Mouse (Mus musculus): ENCODE results near the gene Gc. TPM values are rescaled to one million over a fixed set of nuclear protein-coding genes. Genes with fewer than 3 reads are reported as not detected.

Gene Gc
- polyA plus RNA-seq, 1 experiment from 2014 or later: 33.7 TPM

DNA sequence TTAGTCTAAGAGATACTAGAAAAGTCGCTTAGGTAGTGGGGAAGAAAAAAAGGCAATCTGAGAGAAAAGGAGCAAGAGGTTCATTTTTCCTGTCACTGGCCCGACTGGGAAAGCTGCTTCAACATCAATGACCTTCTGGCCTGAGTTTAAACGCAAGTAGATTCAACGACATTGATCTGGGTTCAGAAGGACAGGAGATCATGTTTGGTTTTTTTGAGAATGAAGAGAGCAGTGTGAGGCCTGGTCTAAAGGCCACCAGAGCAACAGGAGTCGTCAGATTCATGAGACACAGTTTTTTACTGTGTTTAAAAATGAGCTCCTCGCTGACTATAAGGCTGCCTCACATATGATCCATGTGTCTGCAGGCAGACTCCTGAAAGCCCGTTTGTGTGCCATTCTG lies 9.7 kb downstream of the Gc start:
- no peak for ATAC-seq
- no peak overlapping the region for H3K27ac ChIP-seq
- WGBS (ENCODE audit: insufficient replicate concordance): 55% methylated on average over 7 of the region's 7 CpGs
- H3K4me2 ChIP-seq: no peak overlapping the region
- no peaks in the 10 kb centered on the region for H3K36me3 ChIP-seq
- peaks cover 4% of the 10 kb centered on the region for H3K4me1 ChIP-seq
- no peaks in the 10 kb centered on the region for H3K9me3 ChIP-seq (replicated peaks)
- H3K9ac ChIP-seq: no peak overlapping the region
- H3K4me3 ChIP-seq: no peak overlapping the region
- no peaks in the 10 kb centered on the region for H3K27me3 ChIP-seq (replicated peaks)

DNA sequence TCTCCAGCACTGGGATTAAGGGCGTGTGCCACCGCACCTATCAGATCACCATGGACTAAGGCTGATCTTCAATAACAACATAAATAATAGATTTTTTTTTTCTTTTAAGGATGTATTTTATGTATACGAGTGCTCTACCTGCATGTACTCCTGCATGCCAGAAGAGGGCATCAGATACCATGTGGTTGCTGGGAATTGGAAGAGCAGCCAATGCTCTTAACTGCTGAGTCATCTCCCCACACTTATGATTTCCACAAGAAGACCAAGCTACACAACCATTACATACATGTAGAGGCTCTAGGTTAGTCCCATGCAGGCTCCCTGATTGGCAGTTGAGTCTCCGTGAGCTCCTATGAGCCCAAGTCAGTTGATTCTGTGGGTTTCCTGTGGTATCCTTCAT lies 13.3 kb downstream of the Gc start:
- ATAC-seq: no peak
- WGBS (ENCODE audit: insufficient replicate concordance): 69% methylated on average over 4 of the region's 4 CpGs
- no peaks in the 10 kb centered on the region for H3K9me3 ChIP-seq (replicated peaks)

DNA sequence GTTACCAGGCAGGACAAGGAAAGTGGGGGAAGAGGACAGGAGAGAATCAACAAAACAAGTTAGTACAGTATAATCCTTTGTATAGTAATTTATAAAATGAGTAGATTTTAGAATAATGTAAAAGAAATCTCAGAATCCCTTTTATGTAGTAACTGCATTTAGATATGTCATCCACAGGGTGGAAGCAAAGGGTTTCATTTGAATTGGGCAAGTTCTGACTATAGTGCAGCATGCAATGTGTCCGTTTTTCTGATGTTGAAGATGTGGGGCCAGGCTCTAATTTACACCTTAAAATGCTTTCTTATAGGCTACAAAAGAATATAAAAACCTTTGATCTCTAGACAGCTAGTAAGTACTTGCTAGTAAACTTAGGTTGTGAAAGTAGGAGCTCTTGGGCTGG lies 46.2 kb downstream of the Gc start:
- no peaks in the 10 kb centered on the region for H3K36me3 ChIP-seq
- H3K4me1 ChIP-seq: no peaks in the 10 kb centered on the region
- WGBS (ENCODE audit: insufficient replicate concordance): 29% methylated on average over 1 of the region's 1 CpGs
- H3K4me2 ChIP-seq: no peak overlapping the region
- H3K27me3 ChIP-seq (replicated peaks): no peaks in the 10 kb centered on the region
- H3K27ac ChIP-seq: no peak overlapping the region
- no peak overlapping the region for H3K4me3 ChIP-seq
- no peak for ATAC-seq
- no peak overlapping the region for H3K9ac ChIP-seq
- H3K9me3 ChIP-seq (replicated peaks): no peaks in the 10 kb centered on the region

More for the DNA sequence above, 13.3 kb downstream of the Gc start:
- H3K4me2 ChIP-seq: no peak overlapping the region
- no peak overlapping the region for H3K27ac ChIP-seq
- H3K36me3 ChIP-seq: no peaks in the 10 kb centered on the region
- no peak overlapping the region for H3K4me3 ChIP-seq
- H3K9ac ChIP-seq: no peak overlapping the region
- peaks cover 4% of the 10 kb centered on the region for H3K4me1 ChIP-seq
- no peaks in the 10 kb centered on the region for H3K27me3 ChIP-seq (replicated peaks)

DNA sequence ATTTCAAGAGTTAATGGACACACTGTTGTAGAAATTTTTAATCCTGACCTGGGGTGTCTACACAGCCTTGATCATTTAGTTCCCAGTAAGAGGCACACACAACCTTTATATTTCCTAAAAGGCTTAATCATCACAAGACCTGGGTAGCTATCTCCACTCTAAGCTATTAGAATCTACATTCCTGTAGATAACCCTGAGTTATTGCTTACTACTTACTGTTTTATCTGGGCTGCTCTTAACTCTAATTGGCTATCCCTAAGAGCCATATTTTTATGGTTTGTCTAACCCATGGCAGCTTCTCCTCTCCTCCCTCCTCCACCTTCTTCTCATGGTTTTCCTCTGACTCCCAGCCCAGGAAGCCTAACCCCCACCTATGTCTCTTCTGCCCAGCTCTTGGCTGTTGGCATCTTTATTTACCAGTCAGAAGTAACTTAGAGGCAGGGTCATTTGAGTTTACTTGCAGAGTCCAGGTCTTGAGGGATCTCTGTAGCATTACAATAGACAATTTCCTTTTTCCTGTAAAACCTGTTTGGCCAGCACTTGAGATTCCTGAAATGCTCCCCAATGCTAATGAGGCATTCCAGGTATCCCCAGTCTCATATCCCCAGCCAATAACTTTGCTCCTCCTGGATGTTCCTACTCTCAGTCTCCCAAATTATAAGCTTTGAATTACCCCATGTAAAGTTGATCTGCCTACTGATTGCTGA lies 50.2 kb downstream of the Gc start:
- Histone ChIP-seq H3K4me3 (no peak overlapping the region), H3K36me3 (no peaks in the 10 kb centered on the region), H3K27me3 (replicated peaks) (no peaks in the 10 kb centered on the region), H3K9me3 (replicated peaks) (no peaks in the 10 kb centered on the region), H3K27ac (no peak overlapping the region), H3K9ac (no peak overlapping the region), H3K4me2 (no peak overlapping the region), H3K4me1 (no peaks in the 10 kb centered on the region)
- ATAC-seq: no peak

DNA sequence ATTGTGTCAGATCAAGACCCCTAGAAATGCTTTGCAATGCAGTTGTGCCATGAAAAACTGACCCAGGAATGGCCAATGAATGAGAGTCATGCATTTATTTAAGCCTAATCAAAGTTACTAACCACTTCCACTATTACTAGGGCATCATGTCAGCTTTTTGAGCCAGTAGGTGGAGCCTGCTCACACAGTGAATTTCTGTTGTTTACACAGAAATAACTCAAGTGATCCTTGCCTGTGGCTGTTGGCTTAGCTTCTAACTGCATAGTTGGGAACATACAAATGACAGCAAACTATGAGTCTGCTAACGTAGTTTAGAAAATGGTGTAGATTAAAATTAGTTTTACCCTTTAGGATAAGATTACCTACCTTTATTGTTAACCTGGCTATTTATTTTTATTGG lies 52.6 kb downstream of the Gc start:
- H3K9me3 ChIP-seq (replicated peaks): no peaks in the 10 kb centered on the region
- H3K36me3 ChIP-seq: no peaks in the 10 kb centered on the region
- H3K4me2 ChIP-seq: no peak overlapping the region
- H3K9ac ChIP-seq: no peak overlapping the region
- 59% methylated on average over 1 of the region's 1 CpGs for WGBS (ENCODE audit: insufficient replicate concordance)
- H3K4me3 ChIP-seq: no peak overlapping the region
- no peak for ATAC-seq
- H3K4me1 ChIP-seq: no peaks in the 10 kb centered on the region
- H3K27me3 ChIP-seq (replicated peaks): no peaks in the 10 kb centered on the region
- no peak overlapping the region for H3K27ac ChIP-seq

DNA sequence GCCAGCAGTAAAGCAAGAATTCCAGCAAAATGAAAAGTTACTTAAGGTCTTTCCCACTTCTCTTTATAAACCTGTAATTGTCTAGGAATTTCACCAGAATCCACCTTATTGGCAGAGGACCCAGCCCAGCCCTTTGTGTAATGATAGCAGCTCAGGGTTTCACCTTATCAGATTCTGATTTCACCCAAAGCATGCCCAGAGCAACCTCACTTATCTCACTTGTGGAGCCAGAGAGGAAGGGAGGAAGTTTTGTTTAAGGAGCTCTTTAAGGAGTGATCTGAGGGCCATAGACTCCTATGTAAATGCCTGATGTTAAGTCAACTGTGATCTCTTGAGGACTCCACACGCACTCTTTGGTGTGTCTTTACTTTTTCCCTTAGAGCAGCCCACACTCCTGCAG lies 67.3 kb downstream of the Gc start:
- no peaks in the 10 kb centered on the region for H3K4me1 ChIP-seq
- no peak overlapping the region for H3K4me2 ChIP-seq
- H3K36me3 ChIP-seq: no peaks in the 10 kb centered on the region
- no peak overlapping the region for H3K9ac ChIP-seq
- H3K4me3 ChIP-seq: no peak overlapping the region
- H3K9me3 ChIP-seq (replicated peaks): no peaks in the 10 kb centered on the region
- H3K27me3 ChIP-seq (replicated peaks): no peaks in the 10 kb centered on the region
- 33% methylated on average over 1 of the region's 1 CpGs for WGBS (ENCODE audit: insufficient replicate concordance)
- H3K27ac ChIP-seq: no peak overlapping the region
- no peak for ATAC-seq

DNA sequence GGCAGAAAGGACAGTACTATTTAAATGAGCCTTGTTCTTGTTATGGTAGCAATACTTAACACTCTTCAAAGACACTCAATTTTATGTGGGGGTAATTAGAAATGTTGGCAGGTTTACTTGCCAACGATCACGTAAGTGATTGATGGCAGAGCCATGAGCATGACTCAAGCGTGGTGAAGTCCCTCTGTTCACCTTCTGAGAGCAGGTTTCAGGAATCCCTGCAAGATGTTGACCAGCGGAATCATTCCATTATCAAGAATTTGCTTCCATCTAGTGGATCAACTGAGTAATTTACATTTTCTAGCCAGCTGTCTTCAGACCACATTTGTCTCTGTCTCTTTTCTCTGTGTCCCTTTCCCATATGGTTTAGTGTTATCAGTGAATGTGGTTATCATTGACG lies 73.5 kb downstream of the Gc start:
- Histone ChIP-seq H3K9me3 (replicated peaks) (no peaks in the 10 kb centered on the region), H3K27me3 (replicated peaks) (no peaks in the 10 kb centered on the region), H3K36me3 (no peaks in the 10 kb centered on the region), H3K4me2 (no peak overlapping the region), H3K9ac (no peak overlapping the region), H3K27ac (no peak overlapping the region), H3K4me1 (no peaks in the 10 kb centered on the region), H3K4me3 (no peak overlapping the region)
- ATAC-seq: no peak
- WGBS (ENCODE audit: insufficient replicate concordance): 37% methylated on average over 5 of the region's 5 CpGs

DNA sequence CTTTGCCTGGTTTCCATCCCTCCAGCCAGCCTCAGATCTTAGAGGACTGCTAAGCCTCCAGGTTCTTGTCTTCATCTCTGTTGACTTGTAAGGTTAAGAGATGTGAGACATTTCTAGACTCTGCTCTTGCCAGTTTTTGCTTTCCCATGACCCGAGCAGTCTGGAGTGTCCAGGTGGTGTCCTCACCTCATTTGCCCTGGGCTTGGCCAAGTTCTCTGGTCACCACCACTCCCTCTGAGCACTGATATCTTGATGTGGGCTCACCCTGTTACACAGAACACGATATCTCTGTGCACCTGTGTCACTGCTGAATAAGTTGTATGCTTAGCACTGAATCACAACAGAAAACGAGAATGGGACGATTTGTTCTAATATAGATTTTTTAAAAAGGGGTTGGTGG lies 76.4 kb downstream of the Gc start:
- 50% methylated on average over 4 of the region's 4 CpGs for WGBS (ENCODE audit: insufficient replicate concordance)
- no peak overlapping the region for H3K27ac ChIP-seq
- no peaks in the 10 kb centered on the region for H3K36me3 ChIP-seq
- H3K4me2 ChIP-seq: no peak overlapping the region
- no peaks in the 10 kb centered on the region for H3K27me3 ChIP-seq (replicated peaks)
- no peaks in the 10 kb centered on the region for H3K4me1 ChIP-seq
- no peak for ATAC-seq
- H3K9me3 ChIP-seq (replicated peaks): no peaks in the 10 kb centered on the region
- H3K4me3 ChIP-seq: no peak overlapping the region
- H3K9ac ChIP-seq: no peak overlapping the region

DNA sequence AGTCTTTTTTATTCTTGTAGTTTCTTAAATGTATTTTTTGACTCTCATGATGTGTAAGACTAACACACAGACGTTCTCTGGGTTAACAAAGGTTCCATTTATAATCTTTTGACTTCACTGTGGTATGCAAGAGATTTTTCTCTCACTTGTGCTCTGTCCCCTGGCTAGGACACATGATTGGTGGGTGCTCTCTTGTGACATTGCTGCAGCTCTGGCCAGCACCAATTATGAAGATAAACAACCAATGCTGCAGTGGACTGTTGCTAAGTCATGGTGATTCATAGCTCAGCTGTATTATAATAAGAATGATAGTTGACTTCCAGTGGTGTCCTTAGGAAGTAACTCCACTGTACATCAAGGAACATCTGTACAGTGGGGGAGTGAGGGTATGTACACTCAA lies 87.6 kb downstream of the Gc start:
- Histone ChIP-seq H3K9me3 (replicated peaks) (no peaks in the 10 kb centered on the region), H3K36me3 (no peaks in the 10 kb centered on the region), H3K4me2 (no peak overlapping the region), H3K27ac (no peak overlapping the region), H3K27me3 (replicated peaks) (no peaks in the 10 kb centered on the region), H3K4me3 (no peak overlapping the region), H3K9ac (no peak overlapping the region), H3K4me1 (no peaks in the 10 kb centered on the region)
- ATAC-seq: no peak
- WGBS (ENCODE audit: insufficient replicate concordance): 33% methylated on average over 1 of the region's 1 CpGs

DNA sequence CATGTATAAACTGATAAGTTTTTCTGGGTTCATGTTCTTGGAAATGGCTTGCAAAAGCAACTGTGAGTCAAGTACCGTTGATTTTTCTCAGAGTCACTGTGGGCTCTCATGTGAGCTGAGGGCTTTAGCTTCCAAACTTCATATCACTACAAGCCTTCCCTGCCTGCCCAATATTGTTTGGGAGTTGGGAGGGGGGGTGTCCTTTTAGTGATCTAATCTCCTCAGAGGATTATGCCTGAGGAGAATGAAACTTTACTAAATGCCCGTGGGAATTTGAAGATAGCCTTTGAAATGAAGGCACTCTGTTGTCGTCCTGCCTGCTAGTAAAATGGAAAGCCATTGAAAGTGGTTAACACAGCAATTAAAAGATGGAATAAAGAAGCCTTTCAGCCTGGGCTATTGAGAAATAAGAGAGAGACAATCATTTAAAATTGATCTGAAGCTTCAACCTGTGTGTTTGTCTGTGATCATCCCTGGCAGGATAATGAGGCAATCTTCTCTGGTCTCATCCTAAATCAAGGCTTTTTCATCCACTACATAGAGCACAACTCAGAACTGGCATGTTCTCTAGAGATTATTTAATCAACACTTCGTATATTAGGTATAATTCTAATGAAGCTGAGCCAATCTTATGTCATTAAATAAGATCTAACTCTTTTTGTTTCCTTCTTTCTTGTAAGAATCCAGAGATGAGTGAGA lies 89.5 kb downstream of the Gc start:
- ATAC-seq: no peak
- no peak overlapping the region for H3K4me3 ChIP-seq
- no peak overlapping the region for H3K27ac ChIP-seq

More for the DNA sequence above, 89.5 kb downstream of the Gc start:
- Histone ChIP-seq H3K36me3 (no peaks in the 10 kb centered on the region), H3K9ac (no peak overlapping the region), H3K4me1 (no peaks in the 10 kb centered on the region), H3K4me2 (no peak overlapping the region), H3K9me3 (replicated peaks) (no peaks in the 10 kb centered on the region), H3K27me3 (replicated peaks) (no peaks in the 10 kb centered on the region)
- WGBS (ENCODE audit: insufficient replicate concordance): 45% methylated on average over 4 of the region's 4 CpGs

Measured in liver, embryonic 12.5 days (tissue).